Mouse (Mus musculus): Measurements from ENCODE around the gene Wwtr1.

DNA sequence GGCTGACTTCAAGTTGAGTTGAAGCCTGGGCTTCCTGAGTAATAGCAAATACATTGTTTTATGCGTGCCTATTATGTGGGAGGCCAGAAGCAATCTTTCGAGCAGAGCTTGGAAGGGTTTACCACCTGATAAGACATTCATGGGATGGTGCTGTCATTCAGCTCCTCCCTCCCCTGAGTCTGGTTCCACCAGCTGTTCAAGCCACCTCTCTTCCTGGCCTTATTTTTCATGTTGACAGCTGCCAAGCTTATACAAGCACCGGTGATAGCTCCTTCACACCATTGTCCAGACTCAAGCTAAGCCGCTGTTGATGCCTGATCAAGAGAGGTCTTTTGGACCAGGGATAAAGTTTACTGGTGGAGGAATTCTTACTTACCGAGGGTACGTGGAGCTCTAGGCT, 10.3 kb upstream of the Wwtr1 start:
- TF ChIP-seq CTCF (IDR thresholded peaks at IDR 0.05; ENCODE audit: borderline replicate concordance, extremely low read depth, insufficient read depth, insufficient read length), result no peak
- TF ChIP-seq POLR2A (IDR thresholded peaks at IDR 0.05; ENCODE audit: borderline replicate concordance, extremely low read depth, insufficient read depth, insufficient read length, poor library complexity, severe bottlenecking), result no peak

All from brain, embryonic 14.5 days (tissue).